Mouse (Mus musculus) ES-E14 (cell line): ENCODE data around the gene Cracr2a. TPM values are rescaled to one million over a fixed set of nuclear protein-coding genes. Genes with fewer than 3 reads are reported as not detected.

Source experiments
- DNase-seq: peaks from one replicate; pipeline ENCODE4 v3.0.0-alpha.2; 2013; ENCODE audit warnings: low read depth, low spot score
- H3K27ac ChIP-seq: 2 replicates; pipeline ENCODE4 v1.5.1; 2012; ENCODE audit warnings: low read depth, mild to moderate bottlenecking, low read length, moderate library complexity, mixed read lengths; ENCODE audit not compliant: poor library complexity, insufficient read depth, severe bottlenecking
- H3K36me3 ChIP-seq: 2 replicates; pipeline ENCODE4 v1.6.1; 2012; ENCODE audit warnings: mild to moderate bottlenecking, low read length, moderate library complexity, mixed read lengths; ENCODE audit not compliant: control insufficient read depth, poor library complexity, insufficient read depth, severe bottlenecking
- H3K4me1 ChIP-seq, 2 experiments: fragments of 150-350 bp in 1 of 2; sonication (generic) in 1 of 2; 2 replicates each; pipeline ENCODE4 v1.6.1; 2012; ENCODE audit warnings: low read length in 2 of 2, mild to moderate bottlenecking in 1 of 2, mixed read lengths in 1 of 2; ENCODE audit not compliant: control insufficient read depth in 2 of 2, insufficient read depth in 2 of 2, poor library complexity in 1 of 2
- H3K4me3 ChIP-seq, 2 experiments: fragments of 150-350 bp in 1 of 2; sonication (generic) in 1 of 2; 2 replicates each; pipeline ENCODE4 v1.5.1; 2012; ENCODE audit warnings: low read length in 2 of 2, low read depth in 1 of 2, mild to moderate bottlenecking in 1 of 2, mixed read lengths in 1 of 2; ENCODE audit not compliant: insufficient read depth in 1 of 2, poor library complexity in 1 of 2, severe bottlenecking in 1 of 2
- H3K9ac ChIP-seq: 2 replicates; pipeline ENCODE4 v1.6.1; 2012; ENCODE audit warnings: low read depth, mild to moderate bottlenecking, low read length, mixed read lengths; ENCODE audit not compliant: poor library complexity, insufficient read depth, severe bottlenecking
- H3K9me3 ChIP-seq: fragments of 150-350 bp; sonication (generic); 2 replicates; pipeline ENCODE4 v1.6.1; 2012; ENCODE audit warnings: low read depth, mild to moderate bottlenecking, low read length; ENCODE audit not compliant: control insufficient read depth, insufficient read depth
- CHD2 ChIP-seq: IDR thresholded peaks from 2 replicates; pipeline ENCODE4 v1.6.1; 2014; ENCODE audit warnings: mild to moderate bottlenecking, low read depth, low read length, inconsistent platforms
- HCFC1 ChIP-seq: IDR thresholded peaks from 2 replicates; pipeline ENCODE4 v1.6.1; 2012; ENCODE audit warnings: low read length, inconsistent platforms, borderline replicate concordance; ENCODE audit not compliant: insufficient read depth
- MAFK ChIP-seq: IDR thresholded peaks from 2 replicates; pipeline ENCODE4 v1.6.1; 2014; ENCODE audit warnings: mild to moderate bottlenecking, low read depth, low read length, inconsistent platforms; ENCODE audit not compliant: insufficient read depth
- ZC3H11A ChIP-seq: IDR thresholded peaks from 2 replicates; pipeline ENCODE4 v1.6.1; 2012; ENCODE audit warnings: low read depth, mild to moderate bottlenecking, inconsistent platforms, low read length, borderline replicate concordance
- ZNF384 ChIP-seq: IDR thresholded peaks from 2 replicates; pipeline ENCODE4 v1.6.1; 2012; ENCODE audit warnings: low read depth, low read length, inconsistent platforms
- in situ Hi-C, 2 experiments: fragments of 600-800 bp; cut with MboI; formaldehyde crosslinking; loops; one replicate each; pipeline ENCODE4 v1.15.1; 2025; ENCODE audit warnings: low sequenced_read_pairs in 2 of 2, inconsistent platforms in 1 of 2; ENCODE audit not compliant: unreplicated experiment in 2 of 2
- total RNA-seq: library from RNA; depleted of rRNA; stranded (reverse); fragments of 300-350 nt; gene quantifications from 2 replicates; pipeline ENCODE4 v1.2.3, GENCODE M21; 2012

Gene Cracr2a
- total RNA-seq, 1 experiment = 0.76 TPM

DNA sequence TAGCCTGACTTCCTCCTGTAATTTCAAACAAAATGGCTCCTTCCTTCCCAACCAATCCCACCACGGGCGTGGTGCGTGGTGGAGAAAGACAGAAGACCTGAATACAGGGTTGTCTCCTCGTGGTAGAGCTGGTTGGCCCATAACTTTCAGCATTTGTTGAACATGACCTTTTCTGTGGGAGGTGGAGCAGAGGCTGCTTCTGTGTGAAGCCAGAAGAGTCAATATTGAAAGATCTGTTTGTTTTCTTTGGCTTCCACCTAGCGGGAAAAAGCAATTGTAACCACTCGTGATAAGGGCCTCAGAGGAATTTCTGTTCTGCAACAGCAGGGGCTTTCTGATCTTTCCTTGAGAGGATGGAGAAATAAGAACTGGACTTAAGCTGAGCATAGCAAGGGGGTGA, 5.6 kb upstream of the Cracr2a start:
- no peak for TF ChIP-seq MAFK
- no peak for TF ChIP-seq ZC3H11A
- TF ChIP-seq HCFC1 = no peak
- no peak for TF ChIP-seq ZNF384
- no peak for TF ChIP-seq CHD2

DNA sequence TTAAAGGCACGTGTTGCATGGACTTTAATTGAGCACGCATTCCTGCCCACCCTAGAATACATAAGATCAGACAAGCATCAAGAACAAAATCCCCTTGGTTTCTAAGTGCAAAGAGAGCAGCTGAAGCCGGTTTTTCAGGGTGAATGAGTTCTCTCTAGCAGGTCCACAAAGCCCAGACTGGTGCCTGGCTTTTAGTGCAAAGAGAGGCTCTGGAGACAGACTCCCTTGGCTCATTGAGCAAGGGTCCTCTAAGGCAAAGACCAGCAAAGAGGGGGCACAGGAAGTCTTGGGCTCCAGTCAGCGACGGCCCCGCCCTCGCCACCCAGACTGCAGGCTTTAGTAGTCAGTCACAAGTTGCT, 287 bp upstream of the Cracr2a start:
- Histone ChIP-seq H3K4me3 (peak overlapping the region; percentile 36 to 51), H3K36me3 (no peaks in the 10 kb centered on the region), H3K4me1 (no peaks in the 10 kb centered on the region), H3K27ac (no peak overlapping the region), H3K9ac (no peak overlapping the region), H3K9me3 (no peaks in the 10 kb centered on the region)
- TF ChIP-seq ZNF384 (no peak), HCFC1 (no peak), ZC3H11A (no peak), MAFK (no peak)
- DNase-seq = no peak
- in situ Hi-C loops = no loop called here

More for the DNA sequence above, 5.6 kb upstream of the Cracr2a start:
- H3K9ac ChIP-seq = no peak overlapping the region
- H3K36me3 ChIP-seq = no peaks in the 10 kb centered on the region
- H3K9me3 ChIP-seq = peaks cover 2% of the 10 kb centered on the region; the same call in 1 of the 2 replicates
- in situ Hi-C loops = no loop called here
- H3K4me1 ChIP-seq = no peaks in the 10 kb centered on the region
- no peak for DNase-seq
- H3K27ac ChIP-seq = no peak overlapping the region
- no peak overlapping the region for H3K4me3 ChIP-seq

DNA sequence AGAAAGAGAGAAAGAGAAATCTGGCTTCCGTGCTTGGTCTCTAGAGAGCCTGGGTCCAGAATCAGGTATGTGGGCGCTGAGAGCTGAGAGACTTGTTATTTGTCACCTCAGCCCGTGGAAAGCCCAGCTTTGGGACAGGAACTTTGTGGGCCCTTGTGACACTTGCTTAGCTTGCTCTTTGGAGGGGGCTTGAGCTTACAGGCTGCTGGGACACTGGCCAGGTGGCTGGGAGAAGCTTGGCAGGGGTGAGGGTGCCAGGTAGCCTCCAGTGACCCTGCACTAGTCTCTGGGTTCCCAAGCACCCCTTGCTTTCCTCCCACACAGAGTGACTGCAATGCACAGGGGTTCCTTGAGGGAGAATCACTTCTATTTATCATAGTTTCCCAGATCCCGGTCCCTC, 2.4 kb downstream of the Cracr2a start:
- no peak overlapping the region for H3K27ac ChIP-seq
- H3K36me3 ChIP-seq = no peaks in the 10 kb centered on the region
- DNase-seq = no peak
- no peak overlapping the region for H3K9ac ChIP-seq
- in situ Hi-C loops = no loop called here
- no peak overlapping the region for H3K4me3 ChIP-seq
- no peaks in the 10 kb centered on the region for H3K9me3 ChIP-seq
- no peaks in the 10 kb centered on the region for H3K4me1 ChIP-seq
- TF ChIP-seq MAFK (no peak), ZC3H11A (no peak), CHD2 (no peak), HCFC1 (no peak), ZNF384 (no peak)

DNA sequence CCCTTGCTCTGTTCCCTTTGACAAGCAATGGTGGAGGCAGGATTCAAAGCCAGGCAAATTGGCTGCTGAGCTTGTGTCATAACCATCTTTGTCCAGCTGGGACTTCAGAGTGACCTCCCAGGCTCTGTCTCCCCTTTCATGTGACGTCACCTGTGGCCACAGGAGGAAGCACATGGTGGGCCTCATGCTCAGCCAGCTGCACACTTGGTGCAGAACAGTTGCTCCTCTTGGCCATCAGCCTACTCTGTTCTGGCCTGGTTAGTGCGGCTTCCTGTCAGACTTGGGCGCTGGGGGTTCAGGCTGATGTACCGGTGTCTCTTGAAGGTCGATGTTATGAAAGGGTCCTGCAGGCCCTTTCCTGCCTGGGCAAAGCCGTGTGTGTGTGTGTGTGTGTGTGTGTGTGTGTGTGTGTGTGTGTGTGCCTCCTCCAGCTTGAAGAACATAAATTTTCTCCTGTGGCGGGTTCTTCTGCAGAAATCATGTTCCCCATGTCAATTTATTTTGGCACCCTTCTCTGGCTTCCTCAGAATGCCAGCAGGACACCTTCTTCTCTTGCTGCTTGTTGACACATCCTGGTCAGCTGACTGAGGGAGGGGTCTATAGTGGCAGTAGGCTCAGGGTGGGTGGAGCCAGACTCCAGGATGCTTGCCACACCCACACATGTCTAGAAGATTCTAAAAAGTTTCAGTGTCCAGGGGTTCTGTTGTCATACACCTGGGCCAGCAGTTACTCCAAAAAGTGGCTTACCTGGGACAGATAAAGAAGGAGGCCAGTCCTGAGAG, 5.0 kb downstream of the Cracr2a start:
- DNase-seq = no peak
- Histone ChIP-seq H3K9me3 (no peaks in the 10 kb centered on the region), H3K4me3 (no peak overlapping the region), H3K36me3 (no peaks in the 10 kb centered on the region), H3K4me1 (no peaks in the 10 kb centered on the region), H3K9ac (no peak overlapping the region), H3K27ac (no peak overlapping the region)
- TF ChIP-seq CHD2 = no peak
- no peak for TF ChIP-seq MAFK
- no peak for TF ChIP-seq ZNF384
- no peak for TF ChIP-seq ZC3H11A
- TF ChIP-seq HCFC1 = no peak
- in situ Hi-C loops = no loop called here
